Mouse (Mus musculus) embryonic stem cell, embryonic (primary cell): ENCODE results near the gene Frmd5.

Experiments used
- CTCF ChIA-PET, 4 experiments: fragments of 300-600 bp in 2 of 4; fragments of 350-600 bp in 2 of 4; sonication (Branson Sonifier 250); formaldehyde crosslinking; loops; one replicate each; lab custom pipeline; 2022; ENCODE audit warnings: inconsistent platforms in 2 of 4; lab: Charles Lee
- POLR2A ChIA-PET, 4 experiments: fragments of 300-600 bp in 2 of 4; fragments of 350-600 bp in 2 of 4; sonication (Branson Sonifier 250); formaldehyde crosslinking; loops; one replicate each; lab custom pipeline; 2022; ENCODE audit warnings: antibody characterized with exemption in 4 of 4, inconsistent platforms in 1 of 4; lab: Charles Lee

Frmd5 gene

DNA sequence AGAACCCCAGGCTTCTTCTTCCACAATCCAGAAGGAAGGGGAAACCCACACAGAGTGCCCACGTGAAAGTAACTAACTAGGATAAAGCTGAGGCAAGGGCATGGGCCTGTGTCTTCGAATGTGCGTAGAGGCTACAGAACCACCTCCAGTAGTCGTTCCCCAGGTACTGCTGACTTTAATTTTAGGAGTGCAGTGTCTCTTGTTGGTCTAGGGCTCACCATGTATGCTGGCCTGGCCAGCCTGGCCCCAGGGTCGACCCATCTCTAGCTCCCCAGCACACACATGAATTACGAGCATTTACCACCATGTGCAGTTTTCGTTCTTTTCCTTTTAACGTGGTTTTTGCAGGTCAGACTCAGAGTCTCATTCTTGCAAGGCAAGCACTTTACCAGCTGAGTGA is 83.1 kb downstream of the Frmd5 start:
- ChIA-PET POLR2A (no interaction called here), CTCF (no interaction called here)

- ChIA-PET CTCF (no interaction called here), POLR2A (interaction anchor here in 1 of 4 experiments (0.6 kb wide), 1 partner anchor 188 kb away, joined by 3 read pairs; no protein-coding TSS in a partner anchor)
These were observed 87.9 kb downstream of the Frmd5 start for GRCm38 (mm10) chr2:121719000-121719399.

- ChIA-PET POLR2A (no interaction called here), CTCF (no interaction called here)
These were observed 89.8 kb downstream of the Frmd5 start for GRCm38 (mm10) chr2:121717133-121717532.

DNA sequence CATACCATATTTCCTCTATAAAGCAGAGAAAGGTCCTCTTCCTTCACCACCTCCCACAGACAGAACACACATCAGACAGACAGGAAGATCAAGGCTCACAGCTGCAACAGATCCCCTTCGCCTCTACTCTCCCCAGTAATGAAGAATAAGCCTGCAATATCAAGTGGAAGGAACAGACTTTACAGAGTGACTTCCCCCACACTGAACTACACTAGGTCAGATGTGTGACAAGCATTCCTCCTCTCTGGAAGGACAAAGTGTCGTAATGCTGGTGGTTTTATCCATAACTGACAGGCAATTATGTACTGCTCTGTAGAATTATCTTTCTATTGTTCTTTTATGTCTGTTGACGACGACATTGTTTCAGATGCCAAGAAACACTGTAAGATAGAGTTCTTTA is 93.3 kb downstream of the Frmd5 start:
- CTCF ChIA-PET, result no interaction called here

GRCm38 (mm10) chr2:121711748-121712384 is 95.0 kb downstream of the Frmd5 start:
- CTCF ChIA-PET, result no interaction called here

More for the DNA sequence above, 93.3 kb downstream of the Frmd5 start:
- POLR2A ChIA-PET, result interaction anchor here in 3 of 4 experiments (0.5 to 2.2 kb wide), 12 partner anchors 12 to 405 kb away, joined by 3 to 9 read pairs (median 3); partner anchors contain the start of genes Casc4 (in 1 of the 3) and Spg11 (in 1 of the 3)

GRCm38 (mm10) chr2:121709096-121709495 is 97.8 kb downstream of the Frmd5 start:
- ChIA-PET POLR2A (interaction anchor here in 1 of 4 experiments (1.2 to 1.4 kb wide), 2 partner anchors 98 to 117 kb away, joined by 3 to 4 read pairs; partner anchors contain the start of gene Frmd5), CTCF (interaction anchor here in 1 of 4 experiments (0.6 kb wide), 1 partner anchor 37 kb away, joined by 3 read pairs; no protein-coding TSS in a partner anchor)

More at GRCm38 (mm10) chr2:121711748-121712384, 95.0 kb downstream of the Frmd5 start:
- POLR2A ChIA-PET, result interaction anchor here in 2 of 4 experiments (1.8 to 2.1 kb wide), 4 partner anchors 97 to 182 kb away, joined by 3 to 9 read pairs (median 5); partner anchors contain the start of gene Casc4 (in 1 of the 2)

DNA sequence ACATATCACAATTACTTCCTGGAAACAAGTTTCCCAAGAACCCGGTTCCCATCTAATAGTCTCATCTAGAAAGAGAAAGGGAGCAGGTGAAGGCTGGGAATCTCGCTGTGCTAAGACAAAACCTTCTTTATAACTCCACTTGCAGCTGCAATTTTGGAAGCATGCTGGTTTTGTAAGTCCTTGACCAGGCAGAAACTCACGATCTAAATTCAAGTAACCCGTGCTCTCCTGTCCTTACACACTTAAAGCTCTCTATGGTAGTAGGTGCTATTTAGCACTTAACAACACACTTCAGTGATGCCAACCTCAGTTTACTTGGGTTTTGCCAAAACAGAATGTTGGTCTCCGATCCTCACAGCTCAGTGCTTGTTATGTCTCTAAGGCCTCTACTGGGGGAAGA is 99.4 kb downstream of the Frmd5 start:
- POLR2A ChIA-PET, result no interaction called here
- CTCF ChIA-PET, result no interaction called here

DNA sequence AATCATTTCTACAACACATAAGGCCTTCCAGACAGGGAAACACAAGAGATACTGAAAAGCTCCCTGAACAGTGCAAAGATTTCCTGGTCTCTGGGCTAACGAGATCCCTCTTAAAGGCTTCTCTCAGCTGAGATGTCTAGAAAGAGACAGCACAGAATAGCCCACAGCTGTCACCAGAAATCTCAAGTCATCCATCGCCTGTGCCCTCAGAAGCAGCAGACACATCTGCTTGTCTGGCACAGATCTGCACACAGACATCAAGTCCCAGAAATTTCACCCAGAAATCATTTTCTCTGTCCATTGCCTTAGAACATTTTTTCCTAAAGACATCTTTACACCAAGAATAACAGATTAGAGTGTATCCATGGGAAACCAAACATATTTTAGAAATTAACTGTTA is 101.1 kb downstream of the Frmd5 start:
- ChIA-PET POLR2A (interaction anchor here in 2 of 4 experiments (1.1 to 1.2 kb wide), 2 partner anchors 161 to 251 kb away, joined by 3 read pairs; partner anchors contain the start of gene Casc4 (in 1 of the 2)), CTCF (interaction anchor here in 1 of 4 experiments (0.7 kb wide), 1 partner anchor 144 kb away, joined by 4 read pairs; no protein-coding TSS in a partner anchor)

DNA sequence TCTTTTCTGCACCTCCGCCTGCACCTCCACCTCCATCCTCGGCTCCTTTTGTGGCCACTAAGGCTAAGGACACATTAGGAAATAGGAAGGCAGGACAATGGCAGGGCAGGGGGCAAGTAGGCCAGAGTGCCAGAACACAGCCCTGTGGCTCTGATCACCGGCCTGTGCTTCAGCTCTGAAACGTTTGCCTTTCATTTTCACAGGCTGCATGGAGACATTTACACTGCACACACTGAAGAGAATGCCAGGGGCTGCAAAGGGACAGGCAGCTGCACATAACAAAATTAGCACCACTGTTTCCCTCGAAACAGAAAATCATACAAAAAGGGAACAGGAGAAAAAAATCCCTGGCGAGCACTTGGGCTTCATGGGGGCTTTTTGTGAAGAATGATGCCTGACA is 107.6 kb downstream of the Frmd5 start:
- POLR2A ChIA-PET, result interaction anchor here in 2 of 4 experiments (0.6 to 1.5 kb wide), 5 partner anchors 26 to 382 kb away, joined by 3 to 6 read pairs (median 3); no protein-coding TSS in a partner anchor
- CTCF ChIA-PET, result no interaction called here

DNA sequence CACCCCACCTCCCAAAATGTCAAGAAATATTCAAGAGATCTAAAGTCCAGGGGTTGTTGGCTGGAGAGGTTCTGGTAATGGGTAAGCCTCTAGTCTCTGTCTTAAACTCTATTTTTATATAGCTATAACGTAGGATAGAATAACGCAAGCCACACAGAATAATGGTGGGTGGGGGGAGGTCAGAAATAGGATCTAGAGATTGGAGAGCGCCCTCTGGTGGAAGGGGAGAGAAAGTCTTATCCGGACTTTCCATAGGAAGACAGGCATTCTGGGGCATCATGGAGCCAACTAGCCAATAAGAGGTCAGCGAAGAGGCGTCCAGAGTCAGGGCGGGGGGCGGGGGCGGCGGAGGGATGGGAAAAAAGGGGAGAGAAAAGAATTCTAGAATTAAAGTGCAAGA is 111.5 kb downstream of the Frmd5 start:
- POLR2A ChIA-PET, result interaction anchor here in 1 of 4 experiments (0.6 to 0.9 kb wide), 2 partner anchors 94 to 1526 kb away, joined by 3 read pairs; no protein-coding TSS in a partner anchor
- CTCF ChIA-PET, result interaction anchor here in 2 of 4 experiments (0.9 to 1.1 kb wide), 2 partner anchors 19 to 124 kb away, joined by 3 read pairs; no protein-coding TSS in a partner anchor

DNA sequence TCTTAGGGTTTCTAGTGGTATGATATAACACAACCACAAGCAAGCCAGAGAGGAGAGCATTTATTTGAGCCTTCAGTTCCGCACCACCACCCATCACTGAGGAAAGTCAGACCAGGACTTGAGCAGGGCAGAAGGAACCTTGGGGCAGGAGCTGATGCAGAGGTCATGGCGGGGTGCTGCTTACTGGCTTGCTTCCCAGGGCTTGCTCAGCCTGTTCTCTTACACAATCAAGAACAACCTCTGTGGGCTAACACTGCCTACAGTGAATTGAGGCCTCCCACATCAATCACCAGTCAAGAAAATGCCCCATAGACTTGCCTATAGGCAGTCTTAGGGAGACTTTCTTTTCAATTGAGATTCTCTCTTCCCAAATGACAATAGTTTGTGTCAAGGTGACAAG is 118.8 kb downstream of the Frmd5 start:
- CTCF ChIA-PET, result interaction anchor here in 1 of 4 experiments (0.7 kb wide), 1 partner anchor 17 kb away, joined by 14 read pairs; no protein-coding TSS in a partner anchor
- POLR2A ChIA-PET, result interaction anchor here in 1 of 4 experiments (0.6 kb wide), 1 partner anchor 38 kb away, joined by 3 read pairs; no protein-coding TSS in a partner anchor

GRCm38 (mm10) chr2:121683606-121684005 is 123.3 kb downstream of the Frmd5 start:
- POLR2A ChIA-PET, result no interaction called here
- CTCF ChIA-PET, result interaction anchor here in 1 of 4 experiments (0.6 kb wide), 1 partner anchor 107 kb away, joined by 4 read pairs; no protein-coding TSS in a partner anchor

GRCm38 (mm10) chr2:121682361-121682760 is 124.5 kb downstream of the Frmd5 start:
- POLR2A ChIA-PET, result no interaction called here
- CTCF ChIA-PET, result interaction anchor here in 2 of 4 experiments (0.6 to 1.1 kb wide), 2 partner anchors 81 to 730 kb away, joined by 3 to 4 read pairs; no protein-coding TSS in a partner anchor

- ChIA-PET POLR2A (interaction anchor here in 1 of 4 experiments (0.7 kb wide), 1 partner anchor 43 kb away, joined by 3 read pairs; no protein-coding TSS in a partner anchor), CTCF (interaction anchor here in 3 of 4 experiments (0.6 to 1.9 kb wide), 7 partner anchors 12 to 103 kb away, joined by 3 to 4 read pairs (median 3); no protein-coding TSS in a partner anchor)
These were observed 127.2 kb downstream of the Frmd5 start for GRCm38 (mm10) chr2:121679711-121680110.

DNA sequence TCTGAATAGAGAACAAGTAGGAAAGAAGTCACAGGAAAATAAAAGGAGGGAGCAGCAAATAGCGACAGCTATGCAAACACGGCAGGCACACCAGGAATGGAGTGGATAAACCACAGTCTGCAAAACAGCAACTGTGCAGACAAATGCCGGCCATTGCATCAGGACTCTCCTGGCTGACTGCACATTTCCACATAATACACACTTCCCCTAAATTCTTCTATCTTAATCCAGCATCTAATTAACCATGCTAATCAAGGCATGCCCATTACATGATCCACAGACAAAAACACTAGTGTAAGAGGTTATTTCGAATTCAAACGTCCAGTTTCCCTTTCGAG is 129.3 kb downstream of the Frmd5 start:
- POLR2A ChIA-PET, result interaction anchor here in 1 of 4 experiments (1.0 kb wide), 1 partner anchor 89 kb away, joined by 3 read pairs; no protein-coding TSS in a partner anchor
- CTCF ChIA-PET, result interaction anchor here in 1 of 4 experiments (0.7 kb wide), 1 partner anchor 21 kb away, joined by 3 read pairs; no protein-coding TSS in a partner anchor

- ChIA-PET CTCF (no interaction called here), POLR2A (interaction anchor here in 1 of 4 experiments (1.0 kb wide), 1 partner anchor 89 kb away, joined by 3 read pairs; no protein-coding TSS in a partner anchor)
These were observed 129.8 kb downstream of the Frmd5 start for GRCm38 (mm10) chr2:121676951-121677648.

GRCm38 (mm10) chr2:121675895-121676294 is 131.0 kb downstream of the Frmd5 start:
- ChIA-PET POLR2A (interaction anchor here in 1 of 4 experiments (0.5 to 1.0 kb wide), 2 partner anchors 12 to 246 kb away, joined by 3 to 4 read pairs; no protein-coding TSS in a partner anchor), CTCF (no interaction called here)

GRCm38 (mm10) chr2:121675136-121675535 is 131.8 kb downstream of the Frmd5 start:
- POLR2A ChIA-PET, result no interaction called here
- CTCF ChIA-PET, result no interaction called here
